Mouse (Mus musculus) E14TG2a.4 (cell line): ENCODE data around the gene Cldn4.

ENCODE experiments used
- CTCF ChIP-seq: conservative IDR thresholded peaks from 2 replicates; pipeline ENCODE4 v1.5.1; 2014; ENCODE audit warnings: low read length
- POU5F1 ChIP-seq: IDR thresholded peaks from 2 replicates; pipeline ENCODE4 v1.6.1; 2014; ENCODE audit warnings: low read length, borderline replicate concordance

- TF ChIP-seq CTCF: no peak
- TF ChIP-seq POU5F1: no peak
These were observed 16.8 kb upstream of the Cldn4 start for GRCm38 (mm10) chr5:134963546-134963945.
